Mouse (Mus musculus): ENCODE results near the gene Wdr20.

DNA sequence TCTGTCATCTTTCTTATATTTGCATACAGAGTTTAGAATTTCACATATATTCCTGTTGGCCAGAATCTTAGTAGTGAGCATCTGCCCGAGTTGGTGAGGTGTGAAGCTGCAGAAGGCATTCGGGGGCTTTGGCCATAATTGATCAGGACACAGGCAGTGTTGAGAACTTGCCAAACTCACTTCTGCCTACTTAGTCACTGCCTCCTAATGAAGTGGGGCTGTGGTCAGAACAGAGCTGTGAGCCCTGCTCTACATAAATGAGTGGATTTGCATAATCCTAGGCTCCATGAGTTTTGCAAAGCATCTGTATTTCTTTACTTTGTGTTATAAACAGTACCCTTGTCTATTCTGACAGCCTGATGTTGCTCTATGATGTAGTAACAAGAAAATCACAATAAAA, 24.6 kb downstream of the Wdr20 start:
- no peak for TF ChIP-seq CTCF (conservative IDR thresholded peaks at IDR 0.05 in 1 of 2, IDR thresholded peaks at IDR 0.05 in 1 of 2; ENCODE audit: low read depth in 2 of 2, low read length in 2 of 2)
- TF ChIP-seq MAFK (IDR thresholded peaks at IDR 0.05; ENCODE audit: insufficient replicate concordance, low read length), result no peak
- no peak for TF ChIP-seq USF2 (conservative IDR thresholded peaks at IDR 0.05; ENCODE audit: low read depth, low read length)
- TF ChIP-seq TCF12 (IDR thresholded peaks at IDR 0.05; ENCODE audit: low read depth, low read length), result no peak
- no peak for TF ChIP-seq HCFC1 (IDR thresholded peaks at IDR 0.05; ENCODE audit: low read depth, low read length)
- no peak for TF ChIP-seq JUND (conservative IDR thresholded peaks at IDR 0.05; ENCODE audit: low read depth, low read length)
- no peak for TF ChIP-seq SIN3A (IDR thresholded peaks at IDR 0.05; ENCODE audit: low read length)
- TF ChIP-seq MAX (IDR thresholded peaks at IDR 0.05; ENCODE audit: low read length), result no peak

All from CH12.LX (cell line).